Mouse (Mus musculus): Measurements from ENCODE around the gene Rgs7bp. TPM values are rescaled to one million over a fixed set of nuclear protein-coding genes. Genes with fewer than 3 reads are reported as not detected.

The Rgs7bp gene
- total RNA-seq, 2 experiments from 2014 or later = 2.5 to 2.9 TPM

GRCm38 (mm10) chr13:105011300-105011699, 43.4 kb downstream of the Rgs7bp start:
- DNase-seq (ENCODE audit: low spot score in 2 of 2) = no peak

GRCm38 (mm10) chr13:105008891-105009290, 45.8 kb downstream of the Rgs7bp start:
- no peak for DNase-seq (ENCODE audit: low spot score in 2 of 2)

GRCm38 (mm10) chr13:105002831-105003157, 51.9 kb downstream of the Rgs7bp start:
- no peak for DNase-seq (ENCODE audit: low spot score in 2 of 2)

DNA sequence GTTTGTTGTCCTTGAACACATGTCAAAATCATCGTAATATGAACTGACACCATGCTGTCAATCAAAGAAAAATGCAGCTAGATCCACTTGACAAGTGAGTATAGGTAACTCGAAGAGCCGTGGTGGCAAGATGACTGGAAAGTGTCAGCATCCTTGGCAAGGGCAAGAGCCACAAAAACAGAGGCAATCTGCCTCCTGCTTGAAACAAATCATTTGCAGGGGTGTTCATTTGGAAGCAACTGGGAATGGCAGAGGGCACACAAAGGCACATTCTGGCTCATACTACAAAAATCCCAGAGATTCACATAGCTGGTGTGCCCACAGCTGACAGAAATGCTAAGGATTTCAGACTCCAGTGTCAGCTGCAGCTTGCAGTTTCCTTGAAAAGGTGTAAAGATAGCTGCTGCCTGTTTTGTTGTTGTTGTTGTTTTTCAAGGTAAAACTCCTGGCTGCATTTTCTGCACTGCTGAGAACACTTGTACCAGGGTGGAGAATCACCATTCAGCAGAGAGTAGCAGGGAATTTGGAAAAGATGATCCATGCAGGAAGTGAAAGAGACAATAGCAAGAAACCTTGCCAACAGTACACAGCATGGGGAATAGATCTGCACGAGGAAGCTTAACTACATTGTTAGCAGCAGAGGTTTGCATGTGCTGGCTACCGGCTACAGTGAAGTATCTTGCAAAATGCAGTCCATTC, 52.4 kb downstream of the Rgs7bp start:
- no peak for DNase-seq (ENCODE audit: low spot score in 2 of 2)

DNA sequence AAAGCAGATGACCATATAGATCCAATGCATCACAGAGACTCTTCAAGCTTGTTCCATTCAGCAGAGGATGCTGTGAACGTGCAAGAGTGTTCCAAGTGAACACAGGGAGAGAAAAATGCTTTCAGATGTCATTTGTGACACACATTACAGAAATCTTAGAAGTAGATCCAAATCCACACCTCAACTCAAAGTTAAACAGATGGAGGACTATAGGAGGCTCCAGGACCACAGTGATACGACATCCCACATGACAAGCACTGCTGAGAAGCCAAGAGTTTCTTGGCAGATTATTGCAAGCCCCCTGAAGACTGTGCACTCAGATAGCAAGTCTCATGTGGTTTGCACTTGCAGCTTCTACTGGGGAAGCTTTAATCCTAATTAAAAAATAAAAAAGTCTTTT, 53.0 kb downstream of the Rgs7bp start:
- DNase-seq (ENCODE audit: low spot score in 2 of 2) = no peak

GRCm38 (mm10) chr13:104988811-104989258, 65.9 kb downstream of the Rgs7bp start:
- DNase-seq (ENCODE audit: low spot score in 2 of 2) = no peak

DNA sequence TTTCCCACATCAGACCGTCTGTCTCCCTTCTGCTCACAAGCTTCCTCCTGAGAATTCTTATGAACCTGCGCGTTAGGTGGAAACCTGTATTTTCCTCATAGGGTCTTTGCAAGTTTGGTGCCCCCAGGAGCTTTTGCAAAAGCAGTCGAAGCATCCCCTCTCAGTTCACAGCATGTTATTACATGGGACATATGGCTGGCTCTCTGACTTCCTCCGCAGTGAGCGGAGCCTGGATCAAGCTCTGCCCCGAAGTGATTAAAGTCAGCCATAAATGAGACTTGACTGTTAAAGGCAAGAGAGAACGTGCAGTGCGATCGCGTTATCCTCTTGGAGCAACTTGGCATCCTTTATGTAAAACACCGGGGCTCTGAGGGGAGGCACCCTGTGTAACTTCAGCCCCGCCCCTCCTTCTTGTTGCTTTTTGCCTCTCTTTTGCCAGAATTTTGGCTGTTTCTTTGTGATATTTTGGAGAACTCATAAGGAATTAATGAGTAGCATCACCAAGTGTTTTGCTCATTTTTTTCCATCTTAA, 66.7 kb downstream of the Rgs7bp start:
- DNase-seq (ENCODE audit: low spot score in 2 of 2) = no peak

- DNase-seq (ENCODE audit: low spot score in 2 of 2) = no peak
Observed at GRCm38 (mm10) chr13:104985691-104986090, 69.0 kb downstream of the Rgs7bp start.

DNA sequence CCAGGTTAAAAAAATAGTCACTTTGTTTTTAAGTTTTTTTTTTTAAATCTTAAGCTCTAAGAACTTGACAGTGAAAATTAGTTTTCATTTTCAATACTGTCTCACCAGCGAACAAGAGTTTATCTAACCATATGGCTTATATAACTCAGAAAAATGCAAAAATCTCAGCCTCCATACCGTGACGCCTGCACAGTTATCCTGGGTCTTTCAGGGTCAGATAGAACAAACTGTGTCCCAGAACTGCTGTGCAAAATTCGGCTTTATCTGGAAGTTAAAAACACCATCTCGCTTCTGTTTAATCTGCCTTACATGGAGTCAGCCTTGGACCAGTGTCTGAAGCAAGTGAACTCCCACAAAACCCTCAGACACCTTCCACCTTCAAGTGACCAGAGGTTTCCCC, 70.7 kb downstream of the Rgs7bp start:
- no peak for DNase-seq (ENCODE audit: low spot score in 2 of 2)

GRCm38 (mm10) chr13:104982781-104983353, 71.9 kb downstream of the Rgs7bp start:
- DNase-seq (ENCODE audit: low spot score in 2 of 2) = no peak

DNA sequence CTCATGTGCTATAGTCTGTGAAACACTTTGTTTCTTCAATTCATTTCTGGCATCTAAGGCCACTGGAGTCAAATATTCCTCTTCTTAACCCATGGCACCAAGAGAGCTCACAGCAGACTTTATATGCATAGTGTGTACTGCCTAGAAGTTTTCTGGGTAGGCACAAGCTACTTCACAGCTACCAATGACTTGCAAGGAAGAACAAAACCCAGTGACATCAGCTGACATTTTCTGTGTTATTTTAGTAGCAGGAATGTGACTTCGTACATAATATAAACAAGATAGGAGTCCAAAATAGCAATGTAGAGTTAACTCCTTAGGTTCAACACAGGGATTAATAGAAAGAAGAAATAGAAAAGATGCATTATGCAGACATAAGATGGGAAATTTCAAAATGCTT, 76.6 kb downstream of the Rgs7bp start:
- DNase-seq (ENCODE audit: low spot score in 2 of 2) = no peak

- DNase-seq (ENCODE audit: low spot score in 2 of 2) = no peak
Observed at GRCm38 (mm10) chr13:104967486-104967885, 87.2 kb downstream of the Rgs7bp start.

DNA sequence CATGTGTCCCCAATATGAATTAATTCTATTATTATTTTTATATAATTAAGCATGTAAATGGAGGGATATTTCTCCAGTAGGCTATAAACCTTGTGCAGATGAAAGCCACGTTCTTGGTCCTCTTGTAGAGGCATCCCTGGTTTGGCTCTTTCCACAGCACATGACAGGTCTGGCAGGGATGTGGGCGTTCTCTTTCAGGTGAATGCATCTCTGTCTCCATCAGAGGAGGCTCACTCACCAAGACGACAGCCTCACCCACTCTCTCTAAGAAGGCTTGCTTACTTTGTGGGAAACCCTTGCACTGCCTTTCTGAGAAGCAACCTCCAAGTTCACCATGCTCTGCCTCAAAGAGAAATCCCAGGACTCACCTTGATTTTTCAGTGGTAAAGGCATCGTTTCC, 91.0 kb downstream of the Rgs7bp start:
- DNase-seq (ENCODE audit: low spot score in 2 of 2) = no peak

GRCm38 (mm10) chr13:104962716-104963411, 91.9 kb downstream of the Rgs7bp start:
- DNase-seq (ENCODE audit: low spot score in 2 of 2) = no peak

- DNase-seq (ENCODE audit: low spot score in 2 of 2) = no peak
Observed at GRCm38 (mm10) chr13:104962166-104962565, 92.6 kb downstream of the Rgs7bp start.

- no peak for DNase-seq (ENCODE audit: low spot score in 2 of 2)
Observed at GRCm38 (mm10) chr13:104960951-104961715, 93.6 kb downstream of the Rgs7bp start.

GRCm38 (mm10) chr13:104960206-104960928, 94.4 kb downstream of the Rgs7bp start:
- DNase-seq (ENCODE audit: low spot score in 2 of 2) = no peak

DNA sequence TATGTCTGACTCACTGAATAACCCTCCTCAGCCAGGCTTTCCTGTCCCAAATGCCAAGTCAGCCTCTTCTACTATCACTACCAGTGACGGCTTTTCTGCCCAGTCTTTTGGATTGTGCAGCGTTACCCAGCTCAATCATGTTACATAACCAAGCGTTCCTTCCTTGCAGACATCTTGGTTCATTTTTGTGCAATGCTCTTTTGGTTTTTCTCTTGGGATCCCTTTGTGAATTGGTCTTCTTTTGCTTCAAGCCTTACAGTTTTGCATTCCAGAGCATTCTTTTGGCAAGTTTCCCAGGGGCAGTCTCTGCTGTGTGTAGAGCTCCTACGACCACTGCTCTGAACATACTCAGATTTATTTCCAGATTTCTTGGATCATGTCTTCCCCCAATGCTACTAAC, 95.0 kb downstream of the Rgs7bp start:
- DNase-seq (ENCODE audit: low spot score in 2 of 2) = no peak

DNA sequence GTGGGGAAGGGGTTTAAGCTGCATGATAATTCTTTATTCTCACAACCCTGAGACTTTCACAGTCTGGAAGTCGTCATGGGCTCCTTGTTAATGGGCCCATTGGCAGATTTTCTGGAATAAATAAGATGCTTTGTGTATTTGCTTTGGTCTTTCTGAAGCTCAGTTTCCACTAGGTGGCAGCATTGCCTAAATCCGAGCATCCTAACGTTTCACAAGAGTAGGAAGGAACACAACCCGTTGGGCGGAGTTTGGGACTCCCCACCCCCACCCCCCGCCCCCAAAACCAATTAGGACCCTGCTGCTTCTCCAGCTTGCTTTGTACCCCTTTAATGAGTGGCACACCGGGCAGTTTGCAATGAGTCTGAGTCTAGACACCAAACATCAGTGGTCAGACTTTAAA, 106.8 kb downstream of the Rgs7bp start:
- peak; percentile 24 to 76 for DNase-seq (ENCODE audit: low spot score in 2 of 2)

- no peak for DNase-seq (ENCODE audit: low spot score in 2 of 2)
Observed at GRCm38 (mm10) chr13:104940483-104940882, 114.2 kb downstream of the Rgs7bp start.

DNA sequence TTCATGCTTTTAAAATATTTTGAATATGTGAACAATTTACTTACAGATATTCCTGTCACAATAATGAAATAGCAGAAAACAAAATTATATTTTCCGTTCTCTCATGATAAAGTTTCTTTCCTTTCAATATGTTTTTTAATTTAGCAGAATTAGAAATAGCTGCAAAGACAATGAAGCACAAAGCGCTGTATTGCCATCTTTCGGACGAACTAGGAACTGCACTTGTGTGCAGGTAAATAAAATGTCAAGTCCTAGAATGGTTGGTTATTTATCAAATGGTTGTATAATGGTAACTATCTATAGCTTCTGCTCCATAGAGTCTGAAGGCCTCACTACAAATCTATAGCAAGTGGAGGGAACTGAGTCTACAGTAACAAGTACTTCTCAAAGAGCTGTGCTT, 114.9 kb downstream of the Rgs7bp start:
- DNase-seq (ENCODE audit: low spot score in 2 of 2) = peak; percentile 30 to 60
